ENCODE assay signal across 8 mouse cellular contexts in genomic region chr11:60931282-60931868, GRCm38 (mm10). TPM values are rescaled to one million over a fixed set of nuclear protein-coding genes. Genes with fewer than 3 reads are reported as not detected.
DNase-seq lines count a peak whose midpoint lies in the region; ATAC-seq and TF ChIP-seq lines count a peak whose summit lies in the region.

No protein-coding gene starts in this region.

- WGBS in heart, embryonic 11.5 days (ENCODE audit: insufficient replicate concordance) = 2% methylated on average over 30 of the region's 30 CpGs
- WGBS in hindbrain, embryonic 11.5 days = 3% methylated on average over 30 of the region's 30 CpGs
- WGBS in liver, embryonic 13.5 days (ENCODE audit: insufficient replicate concordance) = 2% methylated on average over 30 of the region's 30 CpGs

- no peaks in the 10 kb centered on the region for H3K27me3 ChIP-seq in heart, embryonic 11.5 days (ENCODE audit: control insufficient read depth, insufficient read depth, low read length)
- H3K27me3 ChIP-seq in MEL (ENCODE audit: control insufficient read depth in 1 of 2, insufficient read depth in 2 of 2, low read length in 2 of 2) = no peaks in the 10 kb centered on the region
- no peaks in the 10 kb centered on the region for H3K27me3 ChIP-seq in hindbrain, embryonic 11.5 days (ENCODE audit: control insufficient read depth, insufficient read depth, low read length)
- no peaks in the 10 kb centered on the region for H3K27me3 ChIP-seq in liver, embryonic 13.5 days

- DNase-seq in heart, adult 11 months = no peak
- DNase-seq in MEL (ENCODE audit: low read depth, low spot score) = no peak
- DNase-seq in hindbrain, embryonic 11.5 days (ENCODE audit: low spot score) = no peak
- DNase-seq in liver, embryonic 13.5 days = no peak
- peak; percentile 62 for DNase-seq in testis, postnatal 10 days (ENCODE audit: low spot score)
- no peak for DNase-seq in layer of hippocampus, adult 8-10 months (ENCODE audit: low spot score in 2 of 2)
- no peak for DNase-seq in left cerebral cortex, postnatal 25 days (ENCODE audit: low spot score in 2 of 2)

- peak overlapping the region; percentile 79 for H3K4me3 ChIP-seq in heart, embryonic 11.5 days (ENCODE audit: low read depth, low read length)
- peak overlapping the region; percentile 64 to 72 for H3K4me3 ChIP-seq in MEL (ENCODE audit: control insufficient read depth in 1 of 2, insufficient read depth in 1 of 2, low read depth in 2 of 2, low read length in 2 of 2)
- H3K4me3 ChIP-seq in hindbrain, embryonic 11.5 days (ENCODE audit: low read depth, low read length) = peak overlapping the region; percentile 69
- H3K4me3 ChIP-seq in liver, embryonic 13.5 days (replicated peaks) = peak overlapping the region; percentile 95

- no peak for TF ChIP-seq RAD21 in MEL (IDR thresholded peaks at IDR 0.05; ENCODE audit: low read depth, low read length)

- no peak for TF ChIP-seq POLR2A in MEL (IDR thresholded peaks at IDR 0.05; ENCODE audit: control insufficient read depth in 1 of 2, insufficient read depth in 1 of 2, low read depth in 1 of 2, low read length in 2 of 2, poor library complexity in 1 of 2)

- H3K9ac ChIP-seq in heart, embryonic 11.5 days (ENCODE audit: low read depth, low read length) = peak overlapping the region; percentile 81
- peak overlapping the region; percentile 73 for H3K9ac ChIP-seq in MEL (ENCODE audit: control insufficient read depth, low read depth, low read length, poor library complexity, severe bottlenecking)
- peak overlapping the region; percentile 58 for H3K9ac ChIP-seq in hindbrain, embryonic 11.5 days (ENCODE audit: low read depth, low read length)
- peak overlapping the region; percentile 99 for H3K9ac ChIP-seq in liver, embryonic 13.5 days

- H3K9me3 ChIP-seq in heart, embryonic 11.5 days (replicated peaks; ENCODE audit: control insufficient read depth, low read length) = no peaks in the 10 kb centered on the region
- H3K9me3 ChIP-seq in MEL (replicated peaks; ENCODE audit: insufficient read depth, low read length) = no peaks in the 10 kb centered on the region
- H3K9me3 ChIP-seq in hindbrain, embryonic 11.5 days (ENCODE audit: control insufficient read depth, low read length) = no peaks in the 10 kb centered on the region
- H3K9me3 ChIP-seq in liver, embryonic 13.5 days (replicated peaks) = no peaks in the 10 kb centered on the region

- no peak for TF ChIP-seq EP300 in MEL (IDR thresholded peaks at IDR 0.05; ENCODE audit: low read depth in 1 of 2, low read length in 2 of 2)

- peaks cover 38% of the 10 kb centered on the region for H3K4me1 ChIP-seq in heart, embryonic 11.5 days (ENCODE audit: control insufficient read depth, insufficient read depth, low read length)
- H3K4me1 ChIP-seq in MEL (ENCODE audit: control insufficient read depth in 1 of 2, insufficient read depth in 2 of 2, low read length in 2 of 2) = peaks cover 18 to 47% of the 10 kb centered on the region in 2 experiments
- peaks cover 8% of the 10 kb centered on the region for H3K4me1 ChIP-seq in hindbrain, embryonic 11.5 days (replicated peaks; ENCODE audit: control insufficient read depth, insufficient read depth, low read length)
- H3K4me1 ChIP-seq in liver, embryonic 13.5 days (replicated peaks) = peaks cover 76% of the 10 kb centered on the region

- H3K79me2 ChIP-seq in MEL (ENCODE audit: control insufficient read depth, insufficient read depth, low read length, poor library complexity) = peaks cover 64% of the 10 kb centered on the region

- no peak for ATAC-seq in heart, embryonic 11.5 days (replicated peaks; ENCODE audit: insufficient number of reproducible peaks, low FRiP score, low TSS enrichment)
- ATAC-seq in hindbrain, embryonic 11.5 days (ENCODE audit: low FRiP score) = no peak; the same call in 1 of the 2 replicates
- peak; percentile 3 for ATAC-seq in liver, embryonic 13.5 days (ENCODE audit: low read depth)

- no peaks in the 10 kb centered on the region for H3K36me3 ChIP-seq in heart, embryonic 11.5 days (ENCODE audit: control insufficient read depth, insufficient read depth, low read length)
- H3K36me3 ChIP-seq in MEL (ENCODE audit: control insufficient read depth in 1 of 2, insufficient read depth in 2 of 2, low read length in 2 of 2) = peaks cover 0 to 32% of the 10 kb centered on the region in 2 experiments; a peak in 2 of 4 replicates
- no peaks in the 10 kb centered on the region for H3K36me3 ChIP-seq in hindbrain, embryonic 11.5 days (ENCODE audit: control insufficient read depth, insufficient read depth, low read length)
- peaks cover 19% of the 10 kb centered on the region for H3K36me3 ChIP-seq in liver, embryonic 13.5 days

- intact Hi-C loops in left cerebral cortex, postnatal 25 days (cut with DNase I) = loop anchor here (10.0 kb wide), 1 partner anchor 237 kb away; the partner anchor contains the start of gene Llgl1

- no peak overlapping the region; the same call in 1 of the 2 replicates for H3K27ac ChIP-seq in heart, embryonic 11.5 days (ENCODE audit: low read depth, low read length)
- no peak overlapping the region; the same call in 1 of the 2 replicates for H3K27ac ChIP-seq in MEL (ENCODE audit: control insufficient read depth, low read depth, low read length)
- H3K27ac ChIP-seq in hindbrain, embryonic 11.5 days (ENCODE audit: low read depth, low read length) = no peak overlapping the region
- H3K27ac ChIP-seq in liver, embryonic 13.5 days = peak overlapping the region; percentile 65

- peak overlapping the region; percentile 93 for H3K4me2 ChIP-seq in heart, embryonic 11.5 days
- peak overlapping the region; percentile 81 for H3K4me2 ChIP-seq in hindbrain, embryonic 11.5 days (replicated peaks; ENCODE audit: low read depth, low read length)
- peak overlapping the region; percentile 90 for H3K4me2 ChIP-seq in liver, embryonic 13.5 days

- TF ChIP-seq CTCF in MEL (IDR thresholded peaks at IDR 0.05 in 2 of 3, conservative IDR thresholded peaks at IDR 0.05 in 1 of 3; ENCODE audit: control insufficient read depth in 1 of 3, insufficient read depth in 1 of 3, low read depth in 2 of 3, low read length in 3 of 3, poor library complexity in 1 of 3, severe bottlenecking in 1 of 3) = no peak

TF ChIP-seq in MEL, 35 proteins besides CTCF, POLR2A, EP300 and RAD21 (continues in another document):
- TF ChIP-seq SIN3A (IDR thresholded peaks at IDR 0.05; ENCODE audit: low read length) = peak; percentile 81; the same call in 1 of the 2 replicates
- no peak for TF ChIP-seq HCFC1 (IDR thresholded peaks at IDR 0.05; ENCODE audit: low read depth, low read length)
- no peak for TF ChIP-seq GABPA (IDR thresholded peaks at IDR 0.05; ENCODE audit: low read depth, low read length)
- no peak for TF ChIP-seq JUND (IDR thresholded peaks at IDR 0.05; ENCODE audit: low read depth, low read length)
- no peak for TF ChIP-seq RCOR1 (IDR thresholded peaks at IDR 0.05; ENCODE audit: low read depth, low read length)
- TF ChIP-seq ETS1 (IDR thresholded peaks at IDR 0.05; ENCODE audit: low read depth, low read length) = 0 out of 2 replicates have a peak, but pooled peaks have one; percentile 37
- no peak for TF ChIP-seq CHD2 (IDR thresholded peaks at IDR 0.05; ENCODE audit: low read length)
- TF ChIP-seq TAL1 (IDR thresholded peaks at IDR 0.05; ENCODE audit: low read length) = no peak
- no peak for TF ChIP-seq POLR2AphosphoS5 (IDR thresholded peaks at IDR 0.05; ENCODE audit: borderline replicate concordance, low read depth, low read length)
- TF ChIP-seq E2F4 (IDR thresholded peaks at IDR 0.05; ENCODE audit: borderline replicate concordance, low read depth, low read length) = no peak
- no peak for TF ChIP-seq KAT2A (conservative IDR thresholded peaks at IDR 0.05; ENCODE audit: low read depth, low read length)
- no peak for TF ChIP-seq POLR2AphosphoS2 (IDR thresholded peaks at IDR 0.05; ENCODE audit: low read length)
- TF ChIP-seq ZMIZ1 (IDR thresholded peaks at IDR 0.05; ENCODE audit: low read depth, low read length) = peak; percentile 77; the same call in 1 of the 2 replicates
- TF ChIP-seq TCF12 (IDR thresholded peaks at IDR 0.05; ENCODE audit: low read depth, low read length) = no peak
- no peak for TF ChIP-seq MAFK (IDR thresholded peaks at IDR 0.05; ENCODE audit: borderline replicate concordance, low read depth, low read length)
- TF ChIP-seq USF1 (IDR thresholded peaks at IDR 0.05; ENCODE audit: low read depth, low read length) = no peak

RNA-seq across cellular contexts. Expression of gene Map2k3, which starts 0.5 kb away (rescaled TPM):
- 74.6 and 77.9 TPM in 2 replicates for polyA plus RNA-seq in heart, embryonic 11.5 days (2014; fragmentation: Nextera tagmentation; extraction: Ambion mirVana)
- total RNA-seq in MEL (2012; rRNA removed) = 69.2 and 73.2 TPM in 2 replicates
- 100 to 1,000 TPM; 111 to 132 TPM for polyA plus RNA-seq in MEL (2012; ENCODE audit: insufficient read depth in 1 of 2, insufficient read length in 2 of 2, low read depth in 1 of 2, low replicate concordance in 2 of 2, missing spikeins in 1 of 2)
- polyA plus RNA-seq in hindbrain, embryonic 11.5 days (2014; fragmentation: Nextera tagmentation; extraction: Ambion mirVana) = 37.6 and 39.8 TPM in 2 replicates
- 157 and 164 TPM in 2 replicates for polyA plus RNA-seq in liver, embryonic 13.5 days (2015; fragmentation: Nextera tagmentation; extraction: Ambion mirVana)
- total RNA-seq in layer of hippocampus, adult 8-10 months (2022) = 10 to 100 TPM; 12.8 to 19.8 (median 16.8) TPM
- 10 to 100 TPM; 14.0 to 14.1 TPM for total RNA-seq in left cerebral cortex, postnatal 25 days (2021)

RNA-seq across cellular contexts. Expression of gene Natd1, which starts 16.8 kb away (rescaled TPM):
- polyA plus RNA-seq in heart, embryonic 11.5 days (2014; fragmentation: Nextera tagmentation; extraction: Ambion mirVana) = 20.2 and 23.9 TPM in 2 replicates
- total RNA-seq in MEL (2012; rRNA removed) = 3.0 and 3.9 TPM in 2 replicates
- polyA plus RNA-seq in MEL (2012; ENCODE audit: insufficient read depth in 1 of 2, insufficient read length in 2 of 2, low read depth in 1 of 2, low replicate concordance in 2 of 2, missing spikeins in 1 of 2) = 10 to 100 TPM in 1 of 2 experiments, not detected in 1; 10.9 TPM
- polyA plus RNA-seq in hindbrain, embryonic 11.5 days (2014; fragmentation: Nextera tagmentation; extraction: Ambion mirVana) = 18.8 and 19.8 TPM in 2 replicates
- polyA plus RNA-seq in liver, embryonic 13.5 days (2015; fragmentation: Nextera tagmentation; extraction: Ambion mirVana) = 8.6 and 10.5 TPM in 2 replicates
- total RNA-seq in layer of hippocampus, adult 8-10 months (2022) = 10 to 100 TPM in 3 of 4 experiments, 1 to 10 TPM in 1; 9.4 to 16.6 (median 13.1) TPM
- 10 to 100 TPM; 10.3 to 11.1 TPM for total RNA-seq in left cerebral cortex, postnatal 25 days (2021)

RNA-seq across cellular contexts. Expression of gene Tmem11, which starts 52.3 kb away (rescaled TPM):
- polyA plus RNA-seq in heart, embryonic 11.5 days (2014; fragmentation: Nextera tagmentation; extraction: Ambion mirVana) = 68.1 and 68.4 TPM in 2 replicates
- 90.7 and 125 TPM in 2 replicates for total RNA-seq in MEL (2012; rRNA removed)
- 100 to 1,000 TPM in 1 of 2 experiments, not detected in 1; 117 TPM for polyA plus RNA-seq in MEL (2012; ENCODE audit: insufficient read depth in 1 of 2, insufficient read length in 2 of 2, low read depth in 1 of 2, low replicate concordance in 2 of 2, missing spikeins in 1 of 2)
- 62.4 and 64.8 TPM in 2 replicates for polyA plus RNA-seq in hindbrain, embryonic 11.5 days (2014; fragmentation: Nextera tagmentation; extraction: Ambion mirVana)
- polyA plus RNA-seq in liver, embryonic 13.5 days (2015; fragmentation: Nextera tagmentation; extraction: Ambion mirVana) = 33.1 and 33.3 TPM in 2 replicates
- 10 to 100 TPM; 25.3 to 27.8 (median 27.1) TPM for total RNA-seq in layer of hippocampus, adult 8-10 months (2022)
- total RNA-seq in left cerebral cortex, postnatal 25 days (2021) = 10 to 100 TPM; 28.5 to 28.7 TPM
